Mouse (Mus musculus): ENCODE results near the gene Ptprd.

- TF ChIP-seq POLR2A (IDR thresholded peaks at IDR 0.05; ENCODE audit: borderline replicate concordance, control insufficient read depth, low read depth, low read length): no peak
- no peak for TF ChIP-seq CTCF (IDR thresholded peaks at IDR 0.05; ENCODE audit: control insufficient read depth, insufficient read depth, low read length)
These were observed 489.9 kb downstream of the Ptprd start for GRCm38 (mm10) chr4:77721908-77722307.
